Mouse (Mus musculus) left cerebral cortex, adult 9 months (tissue): ENCODE measurements at regions not wholly inside any gene's neighbourhood (a gene's known extent, or its start where the extent isn't known, plus 50 kb on each side); places are given as distances from the start of the nearest gene placed in this dataset.

Experiments
- DNase-seq, 2 experiments: peaks; one replicate each; pipeline ENCODE4 v3.0.0; 2022; ENCODE audit warnings: low spot score in 2 of 2

DNA sequence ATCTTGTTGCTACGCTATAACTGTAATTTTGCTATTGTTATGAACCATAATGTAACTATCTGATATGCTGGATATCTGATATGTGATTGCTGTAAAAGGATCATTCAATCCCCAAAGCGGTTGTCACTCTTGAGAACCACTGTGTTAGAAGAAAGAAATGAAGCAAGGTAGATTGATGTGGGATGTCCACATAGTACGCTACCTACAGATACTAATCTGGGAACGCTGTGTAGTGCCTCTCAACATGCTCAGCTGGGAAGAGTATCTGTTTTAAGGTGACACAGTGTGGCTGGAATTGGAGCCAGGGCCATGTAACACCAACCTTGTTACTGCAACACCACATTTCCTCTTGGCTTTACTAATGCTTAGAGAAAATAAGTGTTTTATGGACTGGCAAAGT, 456.2 kb upstream of the Slc30a5 start:
- DNase-seq = no peak

DNA sequence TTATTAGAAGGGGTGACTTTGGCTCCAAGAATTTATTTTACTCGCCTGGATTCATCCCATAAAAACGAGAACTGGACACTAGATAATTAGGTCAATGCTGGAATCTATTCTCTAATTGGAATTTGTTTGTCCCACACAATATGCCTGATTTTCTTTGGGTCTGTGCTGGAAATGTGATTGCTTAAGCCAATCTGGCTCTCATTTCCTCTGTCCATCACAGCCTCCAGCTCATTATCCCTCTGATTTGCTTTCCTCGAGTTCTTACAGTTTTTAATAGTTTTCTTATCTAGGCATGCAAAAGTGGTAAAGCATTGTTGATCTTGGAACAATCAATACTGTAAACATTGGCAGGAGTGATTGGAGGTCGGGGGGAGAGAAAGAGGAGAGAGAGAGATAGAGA, 453.9 kb upstream of the Slc30a5 start:
- no peak for DNase-seq

DNA sequence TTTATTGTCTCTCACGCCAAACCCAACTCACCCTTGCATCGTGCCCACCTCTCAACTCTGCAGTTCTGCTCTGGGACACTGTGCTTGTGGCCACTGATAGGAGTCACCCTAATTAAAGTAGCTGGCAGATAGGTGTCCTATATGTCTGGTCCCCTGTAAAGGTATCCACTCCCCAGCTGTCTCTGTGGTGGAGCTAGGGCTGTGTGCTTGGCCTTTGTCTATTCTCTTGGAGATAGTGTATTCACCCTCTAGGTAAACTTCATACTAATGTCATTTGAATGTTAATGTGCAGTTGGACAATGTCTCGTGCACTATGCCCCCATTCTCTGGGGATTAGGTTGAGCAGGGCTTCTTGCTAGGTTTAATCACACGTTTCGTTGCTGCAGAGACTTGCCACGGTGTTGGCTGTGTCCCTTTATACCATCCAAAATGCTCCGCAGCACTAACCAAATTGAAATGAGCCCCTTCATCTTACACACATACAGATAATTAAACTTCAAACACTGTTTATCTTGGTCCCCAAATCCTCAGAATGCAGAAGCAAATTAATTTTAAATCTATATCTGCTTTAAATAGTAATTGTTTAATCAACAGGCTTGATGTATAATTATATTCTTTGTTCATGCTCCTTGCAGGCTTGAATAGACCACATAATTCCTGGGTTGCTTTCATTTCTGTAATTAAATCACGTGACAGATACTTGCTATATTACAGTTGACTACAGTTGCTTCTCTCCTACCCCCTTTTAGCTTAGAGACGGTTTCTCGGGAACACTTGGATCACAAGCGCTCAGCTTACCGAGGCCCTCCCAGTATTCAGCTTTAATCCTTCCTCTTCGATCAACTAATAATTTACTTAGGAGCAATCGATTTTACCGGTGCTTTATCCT, 453.0 kb upstream of the Slc30a5 start:
- no peak for DNase-seq

- DNase-seq = no peak
Measured at GRCm38 (mm10) chr13:101278127-101278526, 444.9 kb upstream of the Slc30a5 start.

DNA sequence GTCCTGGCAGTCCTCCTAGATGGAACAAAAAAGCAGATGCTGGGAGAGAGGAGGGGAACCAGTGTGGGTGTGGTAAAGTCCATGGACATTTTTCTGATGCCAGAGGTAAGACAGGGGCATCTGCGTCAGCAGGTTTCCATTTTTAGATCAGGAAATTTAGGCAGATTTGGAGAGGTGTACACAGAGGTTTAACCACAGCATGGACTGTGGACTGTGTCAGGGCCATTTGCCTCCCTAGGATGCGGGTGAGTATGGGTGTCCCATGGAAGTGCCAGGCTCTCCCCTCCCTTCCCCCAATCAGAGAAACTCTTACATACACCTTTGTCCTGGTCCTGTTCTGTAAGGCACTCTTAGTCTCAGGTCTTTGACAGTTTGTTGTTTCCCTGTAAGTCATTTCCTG, 443.5 kb upstream of the Slc30a5 start:
- no peak for DNase-seq

- no peak for DNase-seq
Measured at GRCm38 (mm10) chr13:101274470-101275141, 441.4 kb upstream of the Slc30a5 start.

- DNase-seq = no peak
Measured at GRCm38 (mm10) chr13:101273321-101273720, 440.1 kb upstream of the Slc30a5 start.

DNA sequence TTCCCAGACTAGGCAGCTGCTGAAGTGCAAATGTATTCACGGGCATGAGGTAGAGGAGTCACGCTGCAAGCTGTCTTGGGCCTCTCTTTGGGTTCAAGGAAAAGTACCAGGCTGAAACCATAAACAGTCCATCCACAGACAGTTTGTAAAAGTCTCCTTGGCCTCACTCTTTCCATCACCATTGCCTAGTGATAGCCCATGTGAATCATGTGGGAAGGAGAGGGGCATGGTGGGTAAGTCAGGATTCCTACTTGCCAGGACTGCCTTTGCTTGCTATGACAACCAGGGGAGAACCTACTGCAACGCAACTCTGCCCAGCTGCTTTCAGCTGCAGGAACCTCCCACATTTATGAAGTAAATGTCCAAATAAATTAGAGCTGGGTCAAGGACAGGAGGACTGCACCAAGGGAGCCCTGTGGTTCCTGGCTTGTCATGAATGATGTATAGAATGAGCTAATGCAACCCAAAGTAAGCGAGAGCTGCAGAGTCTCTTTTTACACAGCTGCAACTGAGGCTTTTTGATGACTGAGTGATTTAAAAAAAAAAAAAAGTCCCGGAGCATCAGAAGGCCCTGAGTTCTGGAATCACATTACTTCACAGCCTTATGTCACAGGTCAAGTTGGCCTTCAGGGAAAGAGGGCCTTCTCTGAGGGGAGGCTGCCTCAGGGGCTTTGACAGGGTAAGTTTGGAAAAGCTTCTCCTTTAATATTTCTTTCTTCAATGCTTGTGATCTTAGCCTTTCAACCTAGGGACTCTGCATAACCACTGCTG, 420.7 kb upstream of the Slc30a5 start:
- DNase-seq = no peak

- DNase-seq = no peak
Measured at GRCm38 (mm10) chr13:101249369-101249768, 416.1 kb upstream of the Slc30a5 start.

GRCm38 (mm10) chr13:101244326-101244725, 411.1 kb upstream of the Slc30a5 start:
- no peak for DNase-seq

- no peak for DNase-seq
Measured at GRCm38 (mm10) chr13:101238860-101239259, 405.6 kb upstream of the Slc30a5 start.

- no peak for DNase-seq
Measured at GRCm38 (mm10) chr13:101237035-101237434, 403.8 kb upstream of the Slc30a5 start.

DNA sequence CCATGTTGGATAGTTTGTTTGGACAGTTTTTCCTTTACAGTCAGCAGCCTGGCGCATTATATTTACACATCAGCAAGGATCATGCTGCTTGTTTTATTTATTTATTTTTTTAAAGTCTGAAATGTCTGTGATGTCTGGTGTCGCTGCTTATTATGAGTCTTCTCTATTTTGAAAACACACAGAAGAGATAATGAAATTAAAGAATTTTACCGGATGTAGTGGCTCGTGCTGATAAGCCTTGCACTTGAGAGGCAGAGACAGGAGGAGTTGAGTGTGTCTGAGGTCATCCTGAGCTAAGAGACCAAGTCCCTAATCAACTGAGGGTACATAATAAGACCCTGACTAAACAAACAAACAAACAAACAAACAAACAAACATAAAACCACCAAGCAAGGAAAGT, 402.6 kb upstream of the Slc30a5 start:
- DNase-seq = no peak

- no peak for DNase-seq
Measured at GRCm38 (mm10) chr13:101235110-101235509, 401.9 kb upstream of the Slc30a5 start.

- DNase-seq = no peak
Measured at GRCm38 (mm10) chr13:101234550-101234949, 401.3 kb upstream of the Slc30a5 start.

DNA sequence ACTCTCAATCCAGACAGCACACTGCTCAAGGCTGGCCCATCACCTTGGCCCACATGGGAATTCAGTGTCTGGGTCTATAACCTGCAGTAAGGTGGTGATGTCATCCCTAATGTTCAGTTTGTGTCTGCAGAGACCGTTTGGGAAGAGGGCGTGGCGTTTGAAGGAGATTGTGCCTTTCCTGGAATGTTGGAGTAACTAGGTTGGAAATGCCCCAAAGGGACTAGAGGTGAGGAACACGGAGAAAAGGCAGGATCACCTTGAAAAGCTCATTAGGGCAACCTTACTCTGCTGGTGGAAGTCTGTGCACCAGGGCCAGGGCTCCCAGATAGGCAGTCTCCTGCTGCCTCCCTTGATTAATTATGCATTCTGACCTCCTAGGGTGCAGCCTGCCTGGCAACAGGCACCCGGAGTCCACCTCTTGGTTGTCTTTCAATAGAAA, 400.6 kb upstream of the Slc30a5 start:
- peak in 1 of 2 experiments; percentile 48 for DNase-seq

GRCm38 (mm10) chr13:101233181-101233842, 400.1 kb upstream of the Slc30a5 start:
- DNase-seq = peak; percentile 85 to 87

- no peak for DNase-seq
Measured at GRCm38 (mm10) chr13:101229861-101230260, 396.6 kb upstream of the Slc30a5 start.

GRCm38 (mm10) chr13:101225366-101225765, 392.1 kb upstream of the Slc30a5 start:
- no peak for DNase-seq

DNA sequence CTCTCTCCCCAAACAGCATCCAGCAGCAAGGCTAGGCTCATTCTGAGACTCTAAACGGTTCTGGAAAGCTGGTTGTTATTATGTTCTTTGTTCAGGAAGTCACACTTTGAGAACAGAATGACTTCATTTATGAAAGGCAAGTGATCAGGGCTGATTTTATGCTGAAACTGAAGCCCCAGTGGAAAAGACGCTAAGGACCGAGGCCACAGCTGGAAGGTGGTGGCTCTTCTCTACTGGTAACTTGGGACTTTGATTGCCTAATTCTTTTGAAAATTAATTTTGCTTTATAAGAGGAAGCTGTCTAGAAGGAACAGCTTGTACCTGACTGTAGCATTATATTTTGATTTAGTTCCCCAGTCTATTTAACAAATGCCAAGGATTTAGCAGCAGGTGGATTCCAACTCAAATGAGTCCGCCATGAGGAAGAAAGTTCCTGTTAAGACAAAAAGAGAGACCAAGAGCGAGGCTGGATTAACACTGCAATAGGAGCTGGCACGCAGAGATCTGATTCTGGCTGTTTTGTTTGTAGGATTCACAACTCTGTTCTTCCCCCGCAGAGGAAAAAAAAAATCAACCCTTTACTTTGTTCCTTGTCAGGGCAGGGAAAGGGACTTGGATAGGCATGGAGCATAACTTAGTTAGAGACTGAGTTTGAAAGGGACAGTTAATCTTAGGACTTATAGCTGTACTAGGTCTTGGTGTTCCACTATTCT, 388.3 kb upstream of the Slc30a5 start:
- no peak for DNase-seq

- DNase-seq = no peak
Measured at GRCm38 (mm10) chr13:101219568-101219967, 386.3 kb upstream of the Slc30a5 start.
